Mouse (Mus musculus) ES-E14 (cell line): ENCODE data around the gene Nup93.

Experiments
- HCFC1 ChIP-seq: IDR thresholded peaks from 2 replicates; pipeline ENCODE4 v1.6.1; 2012; ENCODE audit warnings: low read length, inconsistent platforms, borderline replicate concordance; ENCODE audit not compliant: insufficient read depth
- ZC3H11A ChIP-seq: IDR thresholded peaks from 2 replicates; pipeline ENCODE4 v1.6.1; 2012; ENCODE audit warnings: low read depth, mild to moderate bottlenecking, inconsistent platforms, low read length, borderline replicate concordance
- ZNF384 ChIP-seq: IDR thresholded peaks from 2 replicates; pipeline ENCODE4 v1.6.1; 2012; ENCODE audit warnings: low read depth, low read length, inconsistent platforms

GRCm38 (mm10) chr8:94284204-94284603 is 69.8 kb downstream of the Nup93 start:
- TF ChIP-seq HCFC1 (no peak), ZC3H11A (no peak), ZNF384 (no peak)
